Mouse (Mus musculus) CD4-positive naive resting alpha-beta T cell, adult 76 days (primary cell): ENCODE results near the gene Oas1c. TPM values are rescaled to one million over a fixed set of nuclear protein-coding genes. Genes with fewer than 3 reads are reported as not detected.

Experiments used
- total RNA-seq: library from RNA; stranded (reverse); gene quantifications from one replicate; pipeline ENCODE4 v1.2.4, GENCODE M21; 2023

Oas1c gene
- 10.5 TPM for total RNA-seq

DNA sequence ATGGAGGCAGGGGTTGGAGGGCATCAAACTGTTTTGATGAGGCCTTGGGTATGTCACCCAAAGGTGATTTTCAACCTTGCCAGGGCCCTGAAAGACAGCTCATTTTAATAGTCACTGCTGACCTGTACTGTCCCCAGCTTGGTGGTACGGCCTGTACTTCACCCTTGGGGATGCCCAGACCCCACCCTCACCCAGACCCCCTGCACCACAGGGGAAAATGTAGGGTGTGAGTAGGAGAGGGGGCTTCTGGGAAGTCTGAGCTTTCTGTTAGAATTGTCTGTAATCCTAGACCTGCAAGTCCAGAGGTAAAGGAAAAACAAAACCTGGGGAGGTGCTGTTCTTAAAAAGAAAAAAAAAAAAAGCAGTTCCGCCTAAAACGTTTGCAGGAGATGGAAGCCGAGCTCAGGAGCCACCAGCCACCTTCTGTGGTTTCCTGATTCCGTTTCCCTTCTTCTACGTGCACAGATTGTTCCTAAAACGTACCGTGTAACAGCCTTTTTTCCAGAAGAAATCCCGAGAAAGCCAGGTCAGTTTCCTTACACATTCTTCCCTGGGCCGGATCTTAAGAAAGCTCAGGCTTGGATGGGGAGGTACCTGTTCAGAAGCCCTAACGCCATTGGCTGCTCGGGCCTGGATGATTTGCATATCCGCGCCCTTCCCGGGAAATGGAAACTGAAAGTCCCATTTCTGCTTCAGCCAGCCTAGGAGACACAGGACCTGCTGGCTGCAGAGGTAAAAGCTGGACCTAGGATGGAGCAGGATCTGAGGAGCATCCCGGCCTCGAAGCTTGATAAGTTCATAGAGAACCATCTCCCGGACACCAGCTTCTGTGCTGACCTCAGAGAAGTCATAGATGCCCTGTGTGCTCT lies at the start of gene Oas1c:
TSS of gene Oas1c (minus strand) at position 564 of the 869 bp plus-strand sequence.

DNA sequence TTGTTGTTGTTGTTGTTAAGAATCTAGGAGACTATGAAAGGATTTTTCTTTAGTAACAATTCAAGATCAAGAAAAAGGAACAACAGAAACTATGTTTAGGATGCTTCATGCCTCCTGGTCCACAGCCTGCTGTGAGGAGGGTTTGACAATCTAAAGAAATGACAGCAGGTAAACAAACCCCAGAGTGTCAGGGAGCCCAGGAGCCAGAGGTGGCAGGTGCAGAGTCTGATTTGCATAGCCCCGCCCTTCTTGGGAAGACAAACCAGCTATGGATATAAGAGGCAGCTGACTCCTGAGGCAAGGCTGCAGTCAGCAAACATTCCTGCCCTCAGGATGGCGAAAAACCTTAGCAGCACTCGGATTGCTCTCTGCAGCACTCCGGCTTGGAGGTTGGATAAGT lies 48.8 kb upstream of the Oas1c start, which contains the start of gene Oas1h:
TSS of gene Oas1h (plus strand) at position 301 of the 400 bp plus-strand sequence.

DNA sequence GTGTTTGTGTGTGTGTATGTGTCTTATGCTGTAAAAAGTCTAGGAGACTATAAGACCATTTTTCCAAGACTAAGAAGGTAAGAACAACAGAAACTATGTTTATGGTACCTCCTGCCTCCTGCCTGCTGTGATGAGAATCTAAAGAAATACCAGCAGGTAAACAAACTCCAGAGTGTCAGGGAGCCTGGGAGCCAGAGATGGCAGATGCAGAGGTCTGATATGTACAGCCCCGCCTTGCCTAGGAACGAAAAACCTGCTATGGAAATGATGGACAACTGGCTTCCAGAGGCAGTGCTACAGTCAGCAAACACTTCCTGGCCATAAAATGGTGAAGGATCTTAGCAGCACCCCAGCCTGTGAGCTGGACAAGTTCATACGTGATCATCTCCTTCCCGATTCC lies 34.8 kb upstream of the Oas1c start, which contains the start of gene Oas1f:
TSS of gene Oas1f (plus strand) at position 301 of the 400 bp plus-strand sequence.

DNA sequence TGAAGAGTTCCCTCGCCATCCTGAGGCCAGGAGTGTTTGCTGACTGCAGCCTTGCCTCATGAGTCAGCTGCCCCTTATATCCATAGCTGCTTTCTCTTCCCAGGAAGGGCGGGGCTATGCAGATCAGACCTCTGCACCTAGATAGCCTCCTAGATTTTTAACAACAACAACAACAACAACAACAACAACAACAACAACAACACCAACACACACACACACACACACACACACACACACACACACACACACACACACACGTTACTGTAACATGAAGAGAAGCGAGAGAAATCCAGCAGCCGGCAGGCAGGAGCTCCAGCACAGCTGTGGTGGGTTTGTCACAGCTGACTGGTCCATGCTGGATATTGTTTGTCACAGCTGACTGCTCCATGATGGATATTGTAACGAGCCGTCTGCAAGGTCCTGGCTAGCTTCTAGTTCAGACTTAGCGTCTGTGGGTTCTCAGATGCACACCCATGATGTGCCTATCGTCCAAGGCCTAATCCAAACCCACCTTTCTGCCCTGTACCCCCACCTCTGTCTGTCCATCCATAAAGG lies 16.8 kb downstream of the Oas1c start, which contains the start of gene Oas1e:
TSS of gene Oas1e (minus strand) at position 51 of the 555 bp plus-strand sequence.

DNA sequence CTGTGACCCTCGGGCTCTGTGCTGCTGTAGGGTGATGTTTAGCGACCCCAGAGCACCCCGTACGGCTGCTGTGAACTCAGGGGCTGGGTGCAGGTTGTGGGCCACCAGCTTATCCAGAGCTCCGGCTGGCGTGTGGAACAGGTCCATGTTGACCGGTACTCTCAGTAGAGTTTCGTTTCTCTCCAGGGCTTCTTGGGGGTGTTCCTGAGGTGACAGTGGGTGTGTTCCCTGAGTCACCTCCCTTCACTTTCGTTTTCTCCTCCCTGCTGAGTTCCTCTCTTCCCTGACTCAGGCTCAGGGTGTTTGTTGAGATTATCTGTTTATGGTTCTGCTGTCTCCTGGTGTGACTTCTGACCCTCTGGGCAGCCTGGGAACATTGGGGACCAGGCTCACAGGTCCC lies 34.8 kb downstream of the Oas1c start, which contains the start of gene Oas3:
TSS of gene Oas3 (minus strand) at position 184 of the 400 bp plus-strand sequence.

Other genes starting within 250 kb of the Oas1c start
- 43.1 TPM for gene Tpcn1, start 223.8 kb downstream of the Oas1c start, total RNA-seq
- 0.91 TPM for gene Iqcd, start 223.5 kb downstream of the Oas1c start, total RNA-seq
- 4.6 TPM for gene Rita1, start 199.9 kb downstream of the Oas1c start, total RNA-seq
- 116 TPM for gene Ddx54, start 199.8 kb downstream of the Oas1c start, total RNA-seq
- not detected for gene Cfap73, start 178.3 kb downstream of the Oas1c start, total RNA-seq
- gene Rasal1, start 163.7 kb downstream of the Oas1c start, total RNA-seq = 23.9 TPM
- gene Dtx1, start 100.6 kb downstream of the Oas1c start, total RNA-seq = 197 TPM
- 12.6 TPM for gene Oas2, start 62.7 kb downstream of the Oas1c start, total RNA-seq
- 8.6 TPM for gene Oas3, start 34.9 kb downstream of the Oas1c start, total RNA-seq
- 0.41 TPM for gene Oas1e, start 17.0 kb downstream of the Oas1c start, total RNA-seq
- not detected for gene Oas1f, start 34.9 kb upstream of the Oas1c start, total RNA-seq
- not detected for gene Oas1h, start 48.9 kb upstream of the Oas1c start, total RNA-seq
- gene Oas1g, start 75.1 kb upstream of the Oas1c start, total RNA-seq = not detected
- gene Oas1a, start 95.0 kb upstream of the Oas1c start, total RNA-seq = 4.7 TPM
- not detected for gene Oas1d, start 102.0 kb upstream of the Oas1c start, total RNA-seq
- gene Rph3a, start 197.6 kb upstream of the Oas1c start, total RNA-seq = not detected